Mouse (Mus musculus) limb, embryonic 12.5 days (tissue): ENCODE measurements around the gene Spata31d1b. TPM values are rescaled to one million over a fixed set of nuclear protein-coding genes. Genes with fewer than 3 reads are reported as not detected.

Source experiments
- ATAC-seq: fragments of 200-750 bp; cut with Nextera tagmentation; 2 replicates; pipeline ENCODE4 v1.8.0; 2017; ENCODE audit warnings: low read depth, moderate TSS enrichment; ENCODE audit not compliant: insufficient number of reproducible peaks, insufficient read depth, low FRiP score, low TSS enrichment
- H3K27ac ChIP-seq: fragments of 300-500 bp; sonication (generic); 2 replicates; pipeline ENCODE4 v1.5.1; 2016; ENCODE audit warnings: mild to moderate bottlenecking, moderate library complexity
- H3K27me3 ChIP-seq: fragments of 300-500 bp; sonication (generic); 2 replicates; pipeline ENCODE4 v1.6.1; 2016; ENCODE audit warnings: mild to moderate bottlenecking, moderate library complexity
- H3K36me3 ChIP-seq: fragments of 300-500 bp; sonication (generic); 2 replicates; pipeline ENCODE4 v1.6.1; 2016; ENCODE audit warnings: mild to moderate bottlenecking, moderate library complexity
- H3K4me1 ChIP-seq: fragments of 300-500 bp; sonication (generic); replicated peaks from 2 replicates; pipeline ENCODE4 v1.6.1; 2016
- H3K4me2 ChIP-seq: fragments of 300-500 bp; sonication (generic); 2 replicates; pipeline ENCODE4 v1.6.1; 2016; ENCODE audit warnings: mild to moderate bottlenecking, moderate library complexity
- H3K4me3 ChIP-seq: fragments of 300-500 bp; sonication (generic); replicated peaks from 2 replicates; pipeline ENCODE4 v1.5.1; 2016; ENCODE audit warnings: mild to moderate bottlenecking
- H3K9ac ChIP-seq: fragments of 300-500 bp; sonication (generic); replicated peaks from 2 replicates; pipeline ENCODE4 v1.6.1; 2016; ENCODE audit warnings: mild to moderate bottlenecking, moderate library complexity
- H3K9me3 ChIP-seq: fragments of 300-500 bp; sonication (generic); 2 replicates; pipeline ENCODE4 v1.6.1; 2016; ENCODE audit warnings: mild to moderate bottlenecking, moderate library complexity
- WGBS: fragments of 180-500 bp; shearing (Covaris S2); methylation state at CpG from one replicate; pipeline ENCODE4 v1.1.7; 2016; 5-methylcytosine and 5-hydroxymethylcytosine counted together
- polyA plus RNA-seq: library from polyadenylated mRNA; unstranded; fragments of >200 nt; fragmentation: Nextera tagmentation; extraction: Ambion mirVana; gene quantifications from 2 replicates; pipeline ENCODE4 v1.2.1, GENCODE M21; 2016

Spata31d1b gene
- polyA plus RNA-seq, 1 experiment from 2014 or later: not detected

- no peaks in the 10 kb centered on the region for H3K27me3 ChIP-seq
- H3K4me2 ChIP-seq: no peak overlapping the region
- peaks cover 16% of the 10 kb centered on the region for H3K4me1 ChIP-seq
- WGBS: 76% methylated on average over 12 of the region's 12 CpGs
- no peaks in the 10 kb centered on the region for H3K36me3 ChIP-seq
- H3K4me3 ChIP-seq: no peak overlapping the region
- no peak for ATAC-seq
- H3K27ac ChIP-seq: no peak overlapping the region
- H3K9me3 ChIP-seq: no peaks in the 10 kb centered on the region
- H3K9ac ChIP-seq: no peak overlapping the region
Observed at GRCm38 (mm10) chr13:59676316-59677229, 35.5 kb upstream of the Spata31d1b start.

DNA sequence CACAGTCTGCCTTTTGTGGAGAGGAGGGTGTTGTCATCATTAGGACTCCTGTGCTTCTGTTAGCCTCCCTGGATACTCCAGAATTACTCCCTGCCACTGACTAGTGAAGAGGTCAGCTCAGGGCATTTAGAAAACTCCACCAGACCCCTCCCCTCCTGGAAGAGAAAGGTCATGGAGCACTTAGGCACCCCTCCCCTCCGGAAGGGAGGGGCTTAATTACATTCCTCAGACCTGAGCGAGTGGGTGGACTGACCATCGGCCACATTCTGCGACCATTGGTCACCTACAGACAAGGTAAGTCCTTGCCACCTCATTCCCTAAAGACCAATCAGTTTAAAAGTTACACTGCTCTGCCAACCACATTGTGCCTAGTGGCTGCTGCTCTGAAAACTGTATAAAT, 32.8 kb upstream of the Spata31d1b start:
- no peaks in the 10 kb centered on the region for H3K27me3 ChIP-seq
- peaks cover 5% of the 10 kb centered on the region for H3K4me1 ChIP-seq
- H3K36me3 ChIP-seq: no peaks in the 10 kb centered on the region
- H3K9me3 ChIP-seq: no peaks in the 10 kb centered on the region
- no peak for ATAC-seq
- no peak overlapping the region for H3K4me2 ChIP-seq
- H3K4me3 ChIP-seq: no peak overlapping the region
- no peak overlapping the region for H3K27ac ChIP-seq
- WGBS: 49% methylated on average over 4 of the region's 4 CpGs
- no peak overlapping the region for H3K9ac ChIP-seq

DNA sequence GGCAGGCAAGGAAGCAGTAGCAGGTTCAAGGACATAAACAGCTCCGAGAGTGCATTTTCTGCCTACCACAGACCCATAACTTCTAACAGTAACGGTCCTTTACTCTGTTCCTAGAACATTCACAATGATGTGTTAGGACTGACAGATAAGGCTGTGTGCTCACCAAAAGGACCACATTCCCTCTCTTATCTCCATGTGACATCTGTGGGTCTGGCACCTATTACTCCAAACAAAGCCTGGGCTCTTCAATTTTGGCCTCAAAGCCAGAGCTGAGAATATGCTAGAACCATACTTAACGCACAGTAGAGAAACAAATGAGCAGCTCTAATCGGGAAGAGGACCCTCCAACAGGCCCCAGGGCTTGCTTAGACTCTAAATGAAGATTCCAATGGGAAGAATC, 32.2 kb upstream of the Spata31d1b start:
- 61% methylated on average over 4 of the region's 4 CpGs for WGBS
- ATAC-seq: no peak
- no peak overlapping the region for H3K27ac ChIP-seq
- no peak overlapping the region for H3K4me2 ChIP-seq
- H3K36me3 ChIP-seq: no peaks in the 10 kb centered on the region
- H3K9ac ChIP-seq: no peak overlapping the region
- no peaks in the 10 kb centered on the region for H3K27me3 ChIP-seq
- H3K9me3 ChIP-seq: no peaks in the 10 kb centered on the region
- H3K4me3 ChIP-seq: no peak overlapping the region
- H3K4me1 ChIP-seq: 0 out of 2 replicates have a peak, but pooled peaks cover 1% of the 10 kb centered on the region

DNA sequence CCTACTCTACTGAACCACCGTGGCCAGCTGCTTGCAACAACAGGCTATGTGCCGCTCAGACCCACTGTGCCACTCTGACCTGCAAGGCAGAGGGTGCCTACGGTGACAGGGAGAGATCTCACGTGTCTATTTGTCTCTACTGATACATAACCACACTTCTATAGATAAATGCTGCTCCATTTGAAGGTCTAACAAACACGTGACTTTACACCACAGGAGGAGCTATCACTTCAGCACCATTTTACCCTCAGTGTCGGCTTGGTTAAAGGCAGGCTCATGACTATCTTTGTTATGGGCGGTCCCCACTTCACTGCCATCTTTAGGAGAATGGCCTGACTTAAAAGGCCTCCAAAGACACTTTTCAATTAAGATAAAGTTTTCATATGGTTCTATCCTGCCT, 29.5 kb upstream of the Spata31d1b start:
- Histone ChIP-seq H3K9ac (no peak overlapping the region), H3K9me3 (no peaks in the 10 kb centered on the region), H3K27ac (no peak overlapping the region), H3K4me2 (no peak overlapping the region), H3K4me1 (no peaks in the 10 kb centered on the region), H3K36me3 (no peaks in the 10 kb centered on the region), H3K27me3 (no peaks in the 10 kb centered on the region), H3K4me3 (no peak overlapping the region)
- WGBS: 25% methylated on average over 7 of the region's 7 CpGs
- ATAC-seq: no peak

DNA sequence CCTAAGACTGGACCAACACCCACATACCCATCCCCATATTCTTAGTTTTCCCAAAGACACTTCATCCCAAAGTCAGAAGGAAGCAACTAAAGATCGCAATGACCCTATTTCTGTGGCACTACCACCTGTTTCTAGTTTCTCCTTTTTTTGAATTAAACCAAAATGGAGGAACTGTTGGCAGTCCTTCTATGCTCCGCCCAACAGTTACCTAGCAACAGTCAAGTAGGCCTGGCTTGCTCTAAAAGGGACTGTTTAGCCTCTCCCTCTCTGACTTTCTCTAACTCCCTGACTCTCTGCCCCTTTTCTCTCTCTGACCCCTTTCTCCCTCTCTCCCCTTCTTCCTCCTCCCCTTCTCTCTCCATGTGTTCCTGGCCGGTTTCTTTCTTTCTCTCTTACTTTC, 26.8 kb upstream of the Spata31d1b start:
- WGBS: 81% methylated on average over 3 of the region's 3 CpGs
- no peak for ATAC-seq
- Histone ChIP-seq H3K9me3 (no peaks in the 10 kb centered on the region), H3K36me3 (no peaks in the 10 kb centered on the region), H3K9ac (no peak overlapping the region), H3K27me3 (no peaks in the 10 kb centered on the region), H3K4me1 (no peaks in the 10 kb centered on the region), H3K4me3 (no peak overlapping the region), H3K27ac (no peak overlapping the region), H3K4me2 (no peak overlapping the region)

GRCm38 (mm10) chr13:59688338-59688770, 23.7 kb upstream of the Spata31d1b start:
- 71% methylated on average over 13 of the region's 13 CpGs for WGBS
- no peaks in the 10 kb centered on the region for H3K4me1 ChIP-seq
- H3K36me3 ChIP-seq: no peaks in the 10 kb centered on the region

GRCm38 (mm10) chr13:59689313-59689712, 22.8 kb upstream of the Spata31d1b start:
- H3K4me3 ChIP-seq: no peak overlapping the region
- H3K27me3 ChIP-seq: no peaks in the 10 kb centered on the region
- H3K9me3 ChIP-seq: peaks cover 4% of the 10 kb centered on the region; the same call in 1 of the 2 replicates
- ATAC-seq: no peak
- H3K9ac ChIP-seq: no peak overlapping the region
- H3K4me1 ChIP-seq: no peaks in the 10 kb centered on the region
- 86% methylated on average over 9 of the region's 9 CpGs for WGBS
- no peak overlapping the region for H3K27ac ChIP-seq
- no peak overlapping the region for H3K4me2 ChIP-seq
- no peaks in the 10 kb centered on the region for H3K36me3 ChIP-seq

More at GRCm38 (mm10) chr13:59688338-59688770, 23.7 kb upstream of the Spata31d1b start:
- H3K9me3 ChIP-seq: peaks cover 4% of the 10 kb centered on the region; the same call in 1 of the 2 replicates
- no peak overlapping the region for H3K4me3 ChIP-seq
- no peak overlapping the region for H3K4me2 ChIP-seq
- no peak overlapping the region for H3K9ac ChIP-seq
- H3K27ac ChIP-seq: no peak overlapping the region
- H3K27me3 ChIP-seq: no peaks in the 10 kb centered on the region
- no peak for ATAC-seq

DNA sequence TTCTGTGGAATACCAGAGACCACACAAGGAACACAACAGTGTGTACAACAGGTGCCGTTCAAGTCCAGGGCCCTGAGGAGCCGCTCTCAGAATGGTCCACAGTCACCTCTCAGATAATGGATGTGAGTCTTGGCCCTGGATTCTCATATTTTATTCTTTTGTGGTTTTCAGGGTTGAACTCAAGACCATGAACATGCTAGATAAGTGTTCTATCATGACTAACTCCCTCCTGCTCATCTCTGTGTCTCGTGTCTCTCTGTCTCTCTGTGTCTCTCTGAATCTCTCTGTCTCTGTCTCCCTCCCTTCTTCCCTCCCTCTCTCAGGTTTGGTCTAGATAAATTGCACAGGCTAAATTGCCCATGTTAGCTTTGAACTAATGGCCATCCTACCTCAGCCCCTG, 22.2 kb upstream of the Spata31d1b start:
- no peak for ATAC-seq
- H3K9ac ChIP-seq: no peak overlapping the region
- no peak overlapping the region for H3K4me3 ChIP-seq
- 92% methylated on average over 3 of the region's 3 CpGs for whole genome bisulfite sequencing
- H3K4me2 ChIP-seq: no peak overlapping the region
- no peaks in the 10 kb centered on the region for H3K27me3 ChIP-seq
- H3K27ac ChIP-seq: no peak overlapping the region
- no peaks in the 10 kb centered on the region for H3K4me1 ChIP-seq
- no peaks in the 10 kb centered on the region for H3K36me3 ChIP-seq
- H3K9me3 ChIP-seq: peaks cover 4% of the 10 kb centered on the region; the same call in 1 of the 2 replicates

- no peaks in the 10 kb centered on the region for H3K4me1 ChIP-seq
- peaks cover 4% of the 10 kb centered on the region; the same call in 1 of the 2 replicates for H3K9me3 ChIP-seq
- 76% methylated on average over 7 of the region's 7 CpGs for WGBS
- no peak overlapping the region for H3K9ac ChIP-seq
- H3K27ac ChIP-seq: no peak overlapping the region
- H3K36me3 ChIP-seq: no peaks in the 10 kb centered on the region
- no peak overlapping the region for H3K4me2 ChIP-seq
- no peak for ATAC-seq
- H3K4me3 ChIP-seq: no peak overlapping the region
- H3K27me3 ChIP-seq: no peaks in the 10 kb centered on the region
Observed at GRCm38 (mm10) chr13:59690576-59690975, 21.5 kb upstream of the Spata31d1b start.

- H3K27me3 ChIP-seq: no peaks in the 10 kb centered on the region
Observed at GRCm38 (mm10) chr13:59691478-59691877, 20.6 kb upstream of the Spata31d1b start.

GRCm38 (mm10) chr13:59694008-59694407, 18.1 kb upstream of the Spata31d1b start, which contains the start of gene 4921517D22Rik:
4921517D22Rik (minus strand) TSS chr13:59694108.
- H3K4me2 ChIP-seq: no peak within 1 kb of the TSS
- no peak within 1 kb of the TSS for H3K27ac ChIP-seq
- no peak for ATAC-seq
- H3K9me3 ChIP-seq: peaks cover 4% of the 10 kb centered on the region; the same call in 1 of the 2 replicates
- H3K9ac ChIP-seq: no peak within 1 kb of the TSS
- H3K27me3 ChIP-seq: no peaks in the 10 kb centered on the region
- no peaks in the 10 kb centered on the region for H3K36me3 ChIP-seq
- no peak within 1 kb of the TSS for H3K4me3 ChIP-seq
- 84% methylated on average over 3 of the region's 3 CpGs for WGBS
- H3K4me1 ChIP-seq: no peaks in the 10 kb centered on the region

More at GRCm38 (mm10) chr13:59691478-59691877, 20.6 kb upstream of the Spata31d1b start:
- Histone ChIP-seq H3K27ac (no peak overlapping the region), H3K4me2 (no peak overlapping the region), H3K36me3 (no peaks in the 10 kb centered on the region), H3K4me1 (no peaks in the 10 kb centered on the region), H3K9me3 (peaks cover 4% of the 10 kb centered on the region; the same call in 1 of the 2 replicates), H3K4me3 (no peak overlapping the region), H3K9ac (no peak overlapping the region)
- WGBS: 84% methylated on average over 10 of the region's 10 CpGs
- ATAC-seq: no peak
